Mouse (Mus musculus) megakaryocyte, embryonic 14.5 days (primary cell): ENCODE measurements around the gene Sh3pxd2a. TPM values are rescaled to one million over a fixed set of nuclear protein-coding genes. Genes with fewer than 3 reads are reported as not detected.

Experiments used
- H3K27me3 ChIP-seq: replicated peaks from 2 replicates; pipeline ENCODE3; 2012; ENCODE audit warnings: inconsistent platforms
- H3K36me3 ChIP-seq: replicated peaks from 2 replicates; pipeline ENCODE3; 2012; ENCODE audit warnings: low read length, inconsistent platforms, mixed read lengths
- H3K4me1 ChIP-seq: 2 replicates; pipeline ENCODE4 v1.6.1; 2012; ENCODE audit warnings: inconsistent platforms
- H3K4me3 ChIP-seq: replicated peaks from 2 replicates; pipeline ENCODE3; 2012; ENCODE audit warnings: moderate library complexity, mild to moderate bottlenecking, inconsistent platforms
- H3K9me3 ChIP-seq: 2 replicates; pipeline ENCODE4 v1.6.1; 2012; ENCODE audit warnings: inconsistent platforms
- FLI1 ChIP-seq: IDR thresholded peaks from 2 replicates; pipeline ENCODE4 v1.6.1; 2012; ENCODE audit warnings: low read length, inconsistent platforms, mixed read lengths
- GATA1 ChIP-seq: IDR thresholded peaks from 3 replicates; pipeline ENCODE4 v1.6.1; 2012; ENCODE audit warnings: mixed read lengths, low read length, inconsistent platforms, borderline replicate concordance
- polyA plus RNA-seq: library from polyadenylated mRNA; stranded (reverse); fragments of >175 nt; gene quantifications from 2 replicates; pipeline ENCODE4 v1.2.3, GENCODE M21; 2012; ENCODE audit warnings: low replicate concordance; ENCODE audit not compliant: insufficient read depth

The Sh3pxd2a gene
- polyA plus RNA-seq, 1 experiment, result 0.21 TPM

GRCm38 (mm10) chr19:47291307-47292080 lies 172.7 kb downstream of the Sh3pxd2a start:
- no peaks in the 10 kb centered on the region for H3K4me1 ChIP-seq
- TF ChIP-seq FLI1 (no peak), GATA1 (no peak)

GRCm38 (mm10) chr19:47286886-47287450 lies 177.2 kb downstream of the Sh3pxd2a start:
- no peaks in the 10 kb centered on the region for H3K9me3 ChIP-seq
- no peak overlapping the region for H3K4me3 ChIP-seq
- TF ChIP-seq GATA1 (no peak), FLI1 (no peak)
- H3K36me3 ChIP-seq, result no peaks in the 10 kb centered on the region
- H3K27me3 ChIP-seq, result peaks cover 44% of the 10 kb centered on the region
- 0 out of 2 replicates have a peak, but pooled peaks cover 2% of the 10 kb centered on the region for H3K4me1 ChIP-seq

More at GRCm38 (mm10) chr19:47291307-47292080, 172.7 kb downstream of the Sh3pxd2a start:
- Histone ChIP-seq H3K36me3 (no peaks in the 10 kb centered on the region), H3K4me3 (no peak overlapping the region), H3K27me3 (peaks cover 44% of the 10 kb centered on the region), H3K9me3 (no peaks in the 10 kb centered on the region)

- Histone ChIP-seq H3K4me3 (no peak overlapping the region), H3K27me3 (peaks cover 50% of the 10 kb centered on the region), H3K36me3 (no peaks in the 10 kb centered on the region), H3K4me1 (0 out of 2 replicates have a peak, but pooled peaks cover 2% of the 10 kb centered on the region), H3K9me3 (no peaks in the 10 kb centered on the region)
- TF ChIP-seq FLI1 (no peak), GATA1 (no peak)
Observed at GRCm38 (mm10) chr19:47285581-47285980, 178.6 kb downstream of the Sh3pxd2a start.

- Histone ChIP-seq H3K36me3 (no peaks in the 10 kb centered on the region), H3K4me1 (0 out of 2 replicates have a peak, but pooled peaks cover 2% of the 10 kb centered on the region), H3K27me3 (peaks cover 56% of the 10 kb centered on the region), H3K9me3 (no peaks in the 10 kb centered on the region), H3K4me3 (no peak overlapping the region)
- no peak for TF ChIP-seq FLI1
- TF ChIP-seq GATA1, result no peak
Observed at GRCm38 (mm10) chr19:47282688-47283215, 181.4 kb downstream of the Sh3pxd2a start.

- Histone ChIP-seq H3K36me3 (no peaks in the 10 kb centered on the region), H3K9me3 (no peaks in the 10 kb centered on the region), H3K27me3 (peaks cover 62% of the 10 kb centered on the region), H3K4me1 (0 out of 2 replicates have a peak, but pooled peaks cover 2% of the 10 kb centered on the region), H3K4me3 (no peak overlapping the region)
- TF ChIP-seq GATA1, result no peak
- TF ChIP-seq FLI1, result no peak
Observed at GRCm38 (mm10) chr19:47282050-47282454, 182.1 kb downstream of the Sh3pxd2a start.

GRCm38 (mm10) chr19:47280894-47281293 lies 183.3 kb downstream of the Sh3pxd2a start:
- H3K36me3 ChIP-seq, result no peaks in the 10 kb centered on the region
- TF ChIP-seq FLI1 (no peak), GATA1 (no peak)

GRCm38 (mm10) chr19:47279788-47280532 lies 184.2 kb downstream of the Sh3pxd2a start:
- Histone ChIP-seq H3K27me3 (peaks cover 53% of the 10 kb centered on the region), H3K4me1 (0 out of 2 replicates have a peak, but pooled peaks cover 2% of the 10 kb centered on the region), H3K36me3 (no peaks in the 10 kb centered on the region), H3K4me3 (no peak overlapping the region), H3K9me3 (no peaks in the 10 kb centered on the region)
- TF ChIP-seq GATA1, result no peak
- TF ChIP-seq FLI1, result no peak

More at GRCm38 (mm10) chr19:47280894-47281293, 183.3 kb downstream of the Sh3pxd2a start:
- no peak overlapping the region for H3K4me3 ChIP-seq
- H3K9me3 ChIP-seq, result no peaks in the 10 kb centered on the region
- H3K27me3 ChIP-seq, result peaks cover 57% of the 10 kb centered on the region
- 0 out of 2 replicates have a peak, but pooled peaks cover 2% of the 10 kb centered on the region for H3K4me1 ChIP-seq

GRCm38 (mm10) chr19:47279372-47279771 lies 184.8 kb downstream of the Sh3pxd2a start:
- Histone ChIP-seq H3K4me3 (no peak overlapping the region), H3K4me1 (0 out of 2 replicates have a peak, but pooled peaks cover 2% of the 10 kb centered on the region), H3K36me3 (no peaks in the 10 kb centered on the region), H3K9me3 (no peaks in the 10 kb centered on the region), H3K27me3 (peaks cover 51% of the 10 kb centered on the region)
- no peak for TF ChIP-seq FLI1
- TF ChIP-seq GATA1, result no peak

- no peak for TF ChIP-seq GATA1
- TF ChIP-seq FLI1, result no peak
- Histone ChIP-seq H3K4me3 (no peak overlapping the region), H3K4me1 (no peaks in the 10 kb centered on the region), H3K36me3 (no peaks in the 10 kb centered on the region), H3K27me3 (peaks cover 47% of the 10 kb centered on the region), H3K9me3 (no peaks in the 10 kb centered on the region)
Observed at GRCm38 (mm10) chr19:47276730-47277129, 187.5 kb downstream of the Sh3pxd2a start.
